9 mouse cellular contexts compared by ENCODE assay signal in genomic region chr11:11960858-11961257, GRCm38 (mm10).
A peak's percentile ranks its signal among the peaks of the same experiment; 100 is the strongest.
DNase-seq lines count a peak whose midpoint lies in the region; ATAC-seq and TF ChIP-seq lines count a peak whose summit lies in the region.
"Had no signal": no experiment of that assay in that cellular context is flagged by ENCODE, and none has a peak within 500 bp of the region (broad histone marks: within the 10 kb centered on the region; RNA-seq: fewer than 3 reads in every experiment).

No protein-coding gene starts in this region.

- TF ChIP-seq CTCF in heart, postnatal 0 days (IDR thresholded peaks at IDR 0.05; ENCODE audit: low read depth), result no peak

- no peak overlapping the region for H3K4me2 ChIP-seq in heart, postnatal 0 days (ENCODE audit: low read depth, low read length)
- no peak overlapping the region for H3K4me2 ChIP-seq in neural tube, embryonic 13.5 days

- DNase-seq in heart, postnatal 0 days (ENCODE audit: low spot score), result no peak
- DNase-seq in heart, adult 8-10 months (ENCODE audit: low spot score), result no peak
- no peak for DNase-seq in neural tube, embryonic 10.5 days (ENCODE audit: extremely low spot score, low spot score)
- no peak for DNase-seq in limb, embryonic 10.5 days (ENCODE audit: low spot score)
- DNase-seq in T-cell, adult 2 months (ENCODE audit: low spot score), result no peak
- no peak for DNase-seq in left cerebral cortex, adult 11 months (ENCODE audit: low spot score)

- 0 out of 2 replicates have a peak overlapping the region, but pooled peaks have one; percentile 1 for H3K9ac ChIP-seq in heart, postnatal 0 days (replicated peaks; ENCODE audit: low read depth, low read length)
- H3K9ac ChIP-seq in neural tube, embryonic 13.5 days, result no peak overlapping the region

- no peaks in the 10 kb centered on the region for H3K27me3 ChIP-seq in heart, postnatal 0 days (ENCODE audit: control insufficient read depth, insufficient read depth, low read length)
- H3K27me3 ChIP-seq in neural tube, embryonic 13.5 days, result no peaks in the 10 kb centered on the region
- no peaks in the 10 kb centered on the region for H3K27me3 ChIP-seq in limb, embryonic 10.5 days (ENCODE audit: low read depth, poor library complexity, severe bottlenecking)

- H3K27ac ChIP-seq in heart, postnatal 0 days (ENCODE audit: low read depth), result peak overlapping the region; percentile 98
- 0 out of 2 replicates have a peak overlapping the region, but pooled peaks have one; percentile 33 for H3K27ac ChIP-seq in neural tube, embryonic 13.5 days (replicated peaks)
- peak overlapping the region; percentile 78 for H3K27ac ChIP-seq in limb, embryonic 10.5 days

- H3K4me3 ChIP-seq in heart, postnatal 0 days (ENCODE audit: low read depth, low read length), result no peak overlapping the region
- no peak overlapping the region for H3K4me3 ChIP-seq in neural tube, embryonic 13.5 days
- no peak overlapping the region for H3K4me3 ChIP-seq in limb, embryonic 10.5 days

- no peak for ATAC-seq in heart, postnatal 0 days (ENCODE audit: insufficient read depth, low read depth)
- no peak for ATAC-seq in neural tube, embryonic 13.5 days (ENCODE audit: low read depth)
- ATAC-seq in frontal cortex, adult (ENCODE audit: low TSS enrichment), result no peak
- ATAC-seq: inflammation-experienced regulatory T-cells, adult 6 months had no signal

- 21% methylated on average over 5 of the region's 5 CpGs for WGBS in heart, postnatal 0 days
- 22% methylated on average over 5 of the region's 5 CpGs for WGBS in neural tube, embryonic 13.5 days
- 30% methylated on average over 5 of the region's 5 CpGs for WGBS in limb, embryonic 10.5 days

- H3K4me1 ChIP-seq in heart, postnatal 0 days (ENCODE audit: control insufficient read depth, insufficient read depth), result peaks cover 71% of the 10 kb centered on the region
- peaks cover 23% of the 10 kb centered on the region for H3K4me1 ChIP-seq in neural tube, embryonic 13.5 days (replicated peaks)
- peaks cover 36% of the 10 kb centered on the region for H3K4me1 ChIP-seq in limb, embryonic 10.5 days

- no peak for TF ChIP-seq EP300 in heart, postnatal 0 days (IDR thresholded peaks at IDR 0.05; ENCODE audit: low read depth)

- peaks cover 5% of the 10 kb centered on the region; the same call in 1 of the 2 replicates for H3K36me3 ChIP-seq in heart, postnatal 0 days (replicated peaks; ENCODE audit: control insufficient read depth, insufficient read depth, low read length)
- no peaks in the 10 kb centered on the region for H3K36me3 ChIP-seq in neural tube, embryonic 13.5 days
- H3K36me3 ChIP-seq in limb, embryonic 10.5 days, result peaks cover 84% of the 10 kb centered on the region

- no peaks in the 10 kb centered on the region for H3K9me3 ChIP-seq in heart, postnatal 0 days (replicated peaks; ENCODE audit: control insufficient read depth, low read length)
- H3K9me3 ChIP-seq in neural tube, embryonic 13.5 days, result no peaks in the 10 kb centered on the region
- no peaks in the 10 kb centered on the region for H3K9me3 ChIP-seq in limb, embryonic 10.5 days (replicated peaks)

Comparison
In these comparisons a context has a peak if more than half of its experiments do, and no peak if none do; other contexts are left out.
1. H3K27ac ChIP-seq: peak in every context shown above with its lines; median percentile 98 in heart, postnatal 0 days; 78 in limb, embryonic 10.5 days; 33 in neural tube, embryonic 13.5 days.